Mouse (Mus musculus) MEL (cell line): ENCODE measurements around the gene Camk1g.

ENCODE experiments used
- CTCF ChIP-seq, 3 experiments: IDR thresholded peaks in 2 of 3; conservative IDR thresholded peaks in 1 of 3; 2 replicates each; pipeline ENCODE4 v1.5.1; 2011 to 2012; ENCODE audit warnings: low read length in 3 of 3, low read depth in 2 of 3, mild to moderate bottlenecking in 2 of 3, improper control_type of control experiment in 1 of 3, inconsistent platforms in 1 of 3, mixed read lengths in 1 of 3, moderate library complexity in 1 of 3; ENCODE audit not compliant: control insufficient read depth in 1 of 3, insufficient read depth in 1 of 3, poor library complexity in 1 of 3, severe bottlenecking in 1 of 3
- ELF1 ChIP-seq: IDR thresholded peaks from 2 replicates; pipeline ENCODE4 v1.6.1; 2014; ENCODE audit warnings: low read depth, mild to moderate bottlenecking, inconsistent platforms, low read length, improper control_type of control experiment, moderate library complexity
- KAT2A ChIP-seq: conservative IDR thresholded peaks from 2 replicates; pipeline ENCODE4 v1.6.1; 2012; ENCODE audit warnings: low read depth, low read length, improper control_type of control experiment, inconsistent platforms
- MYB ChIP-seq: IDR thresholded peaks from 2 replicates; pipeline ENCODE4 v1.6.1; 2011; ENCODE audit warnings: mild to moderate bottlenecking, low read depth, low read length, improper control_type of control experiment
- MYC ChIP-seq: IDR thresholded peaks from 2 replicates; pipeline ENCODE4 v1.6.1; 2011; ENCODE audit warnings: low read depth, mild to moderate bottlenecking, low read length, improper control_type of control experiment, moderate library complexity
- NELFE ChIP-seq: IDR thresholded peaks from 2 replicates; pipeline ENCODE4 v1.6.1; 2011; ENCODE audit warnings: low read depth, low read length, improper control_type of control experiment
- POLR2A ChIP-seq, 2 experiments: IDR thresholded peaks; 2 replicates each; pipeline ENCODE4 v1.6.1; 2011 to 2012; ENCODE audit warnings: low read length in 2 of 2, mild to moderate bottlenecking in 2 of 2, control low read depth in 1 of 2, improper control_type of control experiment in 1 of 2, low read depth in 1 of 2, moderate library complexity in 1 of 2; ENCODE audit not compliant: control insufficient read depth in 1 of 2, insufficient read depth in 1 of 2, poor library complexity in 1 of 2
- POLR2AphosphoS5 ChIP-seq: IDR thresholded peaks from 2 replicates; pipeline ENCODE4 v1.6.1; 2012; ENCODE audit warnings: low read depth, borderline replicate concordance, mild to moderate bottlenecking, inconsistent platforms, low read length, moderate library complexity, mixed read lengths
- RAD21 ChIP-seq: IDR thresholded peaks from 2 replicates; pipeline ENCODE4 v1.6.1; 2011; ENCODE audit warnings: mild to moderate bottlenecking, low read depth, low read length, improper control_type of control experiment
- SIN3A ChIP-seq: IDR thresholded peaks from 2 replicates; pipeline ENCODE4 v1.6.1; 2012; ENCODE audit warnings: low read length, improper control_type of control experiment, inconsistent platforms
- TAL1 ChIP-seq: IDR thresholded peaks from 2 replicates; pipeline ENCODE4 v1.6.1; 2012; ENCODE audit warnings: mild to moderate bottlenecking, inconsistent platforms, low read length, moderate library complexity, mixed read lengths
- UBTF ChIP-seq: IDR thresholded peaks from 2 replicates; pipeline ENCODE4 v1.6.1; 2012; ENCODE audit warnings: low read depth, mild to moderate bottlenecking, inconsistent platforms, low read length, improper control_type of control experiment, moderate library complexity, borderline replicate concordance; ENCODE audit not compliant: insufficient read depth
- USF2 ChIP-seq, 2 experiments: IDR thresholded peaks; 2 replicates each; pipeline ENCODE4 v1.6.1; 2011 to 2012; ENCODE audit warnings: improper control_type of control experiment in 2 of 2, low read length in 2 of 2, borderline replicate concordance in 1 of 2, inconsistent platforms in 1 of 2, low read depth in 1 of 2, mild to moderate bottlenecking in 1 of 2; ENCODE audit not compliant: insufficient read depth in 1 of 2
- ZKSCAN1 ChIP-seq: IDR thresholded peaks from 2 replicates; pipeline ENCODE4 v1.6.1; 2012; ENCODE audit warnings: low read depth, mild to moderate bottlenecking, inconsistent platforms, low read length, improper control_type of control experiment, moderate library complexity

GRCm38 (mm10) chr1:193406059-193406642 is 36.1 kb upstream of the Camk1g start:
- no peak for TF ChIP-seq POLR2A (IDR thresholded peaks at IDR 0.05; ENCODE audit: control insufficient read depth in 1 of 2, insufficient read depth in 1 of 2, low read depth in 1 of 2, low read length in 2 of 2, poor library complexity in 1 of 2)
- no peak for TF ChIP-seq TAL1
- TF ChIP-seq UBTF = no peak
- TF ChIP-seq ZKSCAN1 = no peak
- TF ChIP-seq POLR2AphosphoS5 = no peak
- TF ChIP-seq CTCF (IDR thresholded peaks at IDR 0.05 in 2 of 3, conservative IDR thresholded peaks at IDR 0.05 in 1 of 3; ENCODE audit: control insufficient read depth in 1 of 3, insufficient read depth in 1 of 3, low read depth in 2 of 3, low read length in 3 of 3, poor library complexity in 1 of 3, severe bottlenecking in 1 of 3) = no peak
- TF ChIP-seq ELF1 = no peak
- TF ChIP-seq USF2 (IDR thresholded peaks at IDR 0.05; ENCODE audit: borderline replicate concordance in 1 of 2, insufficient read depth in 1 of 2, low read depth in 1 of 2, low read length in 2 of 2) = no peak
- TF ChIP-seq MYB = no peak
- no peak for TF ChIP-seq MYC
- no peak for TF ChIP-seq RAD21
- TF ChIP-seq NELFE = no peak
- no peak for TF ChIP-seq KAT2A
- no peak for TF ChIP-seq SIN3A
